Mouse (Mus musculus) megakaryocyte, embryonic 14.5 days (primary cell): ENCODE measurements around the gene Cyp2d9.

Experiments used
- FLI1 ChIP-seq: IDR thresholded peaks from 2 replicates; pipeline ENCODE4 v1.6.1; 2012; ENCODE audit warnings: low read length, inconsistent platforms, mixed read lengths
- GATA1 ChIP-seq: IDR thresholded peaks from 3 replicates; pipeline ENCODE4 v1.6.1; 2012; ENCODE audit warnings: mixed read lengths, low read length, inconsistent platforms, borderline replicate concordance

- no peak for TF ChIP-seq GATA1
- TF ChIP-seq FLI1 = no peak
Observed at GRCm38 (mm10) chr15:82401516-82401915, 31.7 kb upstream of the Cyp2d9 start.
